Mouse (Mus musculus): ENCODE results near the gene Hunk. TPM values are rescaled to one million over a fixed set of nuclear protein-coding genes. Genes with fewer than 3 reads are reported as not detected.

The Hunk gene
- polyA plus RNA-seq (2015; fragmentation: Nextera tagmentation; extraction: Ambion mirVana): 1.8 and 1.9 TPM in 2 replicates

DNA sequence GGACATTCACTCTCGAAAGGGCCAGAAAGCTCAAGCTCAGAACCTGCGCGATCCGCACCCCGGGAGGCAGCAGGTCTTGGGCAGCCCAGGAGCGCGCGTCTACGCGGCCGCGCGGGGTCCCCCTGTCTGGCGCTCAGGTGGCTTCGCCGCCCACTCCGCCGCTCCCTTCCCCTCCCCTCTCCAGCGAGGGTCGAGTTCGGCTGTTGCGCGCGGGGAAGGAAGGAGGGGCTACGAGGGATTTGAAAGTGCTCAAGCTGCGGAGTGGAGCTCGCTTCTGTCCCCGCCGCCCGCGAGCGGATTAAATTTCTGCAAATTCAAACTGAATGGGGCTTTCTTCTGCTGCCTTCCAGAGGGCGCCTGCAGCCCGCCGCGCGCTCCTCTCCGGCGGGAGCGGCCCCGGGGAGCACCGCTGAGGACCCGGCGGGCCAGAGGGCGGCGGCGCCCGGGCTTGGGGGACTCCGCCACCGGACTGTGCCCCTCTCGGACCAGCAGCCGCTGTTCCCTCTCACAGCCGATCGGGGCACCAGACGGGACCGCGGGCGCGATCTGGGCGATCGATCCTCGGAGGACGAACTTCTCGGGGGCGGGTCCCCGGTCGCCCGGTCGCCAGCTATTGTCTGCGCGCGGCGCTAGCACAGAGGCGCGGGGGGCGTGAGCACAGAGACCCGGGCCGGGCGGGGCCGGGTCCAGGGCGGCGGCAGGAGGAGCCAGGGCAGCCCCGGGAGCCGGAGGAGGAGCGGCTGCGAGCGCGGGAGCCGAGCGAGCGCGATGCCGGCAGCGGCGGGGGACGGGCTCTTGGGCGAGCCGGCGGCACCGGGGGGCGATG is at the start of gene Hunk:
Gene Hunk, plus strand, starts transcription at position 326 of the 826 bp plus-strand sequence.
- H3K4me1 ChIP-seq (replicated peaks; ENCODE audit: control insufficient read depth, insufficient read depth): 0 out of 2 replicates have a peak, but pooled peaks cover 3% of the 10 kb centered on the region

DNA sequence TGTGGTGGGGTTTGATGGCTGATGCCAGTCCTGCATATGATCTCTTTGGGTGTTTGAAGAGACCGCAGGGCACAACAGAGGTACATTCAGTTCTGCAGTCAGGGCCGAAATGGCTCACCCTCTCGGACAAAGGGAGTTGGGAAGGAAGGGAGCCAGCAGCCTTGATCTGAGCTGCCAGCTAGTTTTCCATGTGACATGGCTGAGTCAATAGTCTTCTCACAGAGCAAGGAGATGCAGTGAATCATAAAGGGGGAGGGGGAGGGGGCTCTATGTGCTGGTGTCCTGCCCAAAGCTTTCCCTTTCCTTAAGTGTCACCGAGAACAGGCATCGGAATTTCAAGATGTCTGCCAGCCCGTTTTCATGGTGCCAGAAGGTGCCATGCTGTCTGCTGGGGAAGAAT is 46.8 kb upstream of the Hunk start:
- TF ChIP-seq EP300 (optimal IDR thresholded peaks at IDR 0.05) (no peak), CTCF (IDR thresholded peaks at IDR 0.05; ENCODE audit: low read depth) (no peak)
- DNase-seq (ENCODE audit: low spot score) (no peak), ATAC-seq (ENCODE audit: low FRiP score, low TSS enrichment) (no peak)
- Histone ChIP-seq H3K9ac (ENCODE audit: low read length) (no peak overlapping the region), H3K4me1 (replicated peaks; ENCODE audit: control insufficient read depth, insufficient read depth) (no peaks in the 10 kb centered on the region), H3K4me2 (replicated peaks; ENCODE audit: low read depth) (no peak overlapping the region), H3K4me3 (ENCODE audit: low read depth, low read length) (no peak overlapping the region), H3K9me3 (ENCODE audit: control insufficient read depth, low read length) (no peaks in the 10 kb centered on the region), H3K27me3 (ENCODE audit: control insufficient read depth, insufficient read depth, low read length) (no peaks in the 10 kb centered on the region), H3K27ac (replicated peaks) (no peak overlapping the region), H3K36me3 (ENCODE audit: control insufficient read depth, insufficient read depth, low read length) (no peaks in the 10 kb centered on the region)
- whole genome bisulfite sequencing: 84% methylated on average over 6 of the region's 6 CpGs

More for the DNA sequence above, at the start of gene Hunk:
- no peaks in the 10 kb centered on the region; the same call in 1 of the 2 replicates for H3K27me3 ChIP-seq (ENCODE audit: control insufficient read depth, insufficient read depth, low read length)
- peak; percentile 65 for DNase-seq (ENCODE audit: low spot score)
- TF ChIP-seq CTCF (IDR thresholded peaks at IDR 0.05; ENCODE audit: low read depth): no peak; the same call in 1 of the 2 replicates
- peak within 1 kb of the TSS; percentile 77 for H3K4me3 ChIP-seq (ENCODE audit: low read depth, low read length)
- no peaks in the 10 kb centered on the region for H3K9me3 ChIP-seq (ENCODE audit: control insufficient read depth, low read length)
- H3K9ac ChIP-seq (ENCODE audit: low read length): peak within 1 kb of the TSS; percentile 79
- ATAC-seq (ENCODE audit: low FRiP score, low TSS enrichment): peak; percentile 77
- H3K27ac ChIP-seq (replicated peaks): peak within 1 kb of the TSS; percentile 83
- H3K4me2 ChIP-seq (replicated peaks; ENCODE audit: low read depth): peak within 1 kb of the TSS; percentile 95
- H3K36me3 ChIP-seq (ENCODE audit: control insufficient read depth, insufficient read depth, low read length): no peaks in the 10 kb centered on the region
- WGBS: under 1% methylated on average over 86 of the region's 101 CpGs

- Histone ChIP-seq H3K4me1 (replicated peaks; ENCODE audit: control insufficient read depth, insufficient read depth) (no peaks in the 10 kb centered on the region), H3K4me2 (replicated peaks; ENCODE audit: low read depth) (no peak overlapping the region), H3K36me3 (ENCODE audit: control insufficient read depth, insufficient read depth, low read length) (no peaks in the 10 kb centered on the region), H3K4me3 (ENCODE audit: low read depth, low read length) (no peak overlapping the region), H3K9ac (ENCODE audit: low read length) (no peak overlapping the region), H3K27me3 (ENCODE audit: control insufficient read depth, insufficient read depth, low read length) (no peaks in the 10 kb centered on the region), H3K27ac (replicated peaks) (no peak overlapping the region), H3K9me3 (ENCODE audit: control insufficient read depth, low read length) (no peaks in the 10 kb centered on the region)
- WGBS: 92% methylated on average over 5 of the region's 5 CpGs
- ATAC-seq (ENCODE audit: low FRiP score, low TSS enrichment) (no peak), DNase-seq (ENCODE audit: low spot score) (no peak)
- no peak for TF ChIP-seq CTCF (IDR thresholded peaks at IDR 0.05; ENCODE audit: low read depth)
- TF ChIP-seq EP300 (optimal IDR thresholded peaks at IDR 0.05): no peak
Measured at GRCm38 (mm10) chr16:90341086-90341485, 44.7 kb upstream of the Hunk start.

DNA sequence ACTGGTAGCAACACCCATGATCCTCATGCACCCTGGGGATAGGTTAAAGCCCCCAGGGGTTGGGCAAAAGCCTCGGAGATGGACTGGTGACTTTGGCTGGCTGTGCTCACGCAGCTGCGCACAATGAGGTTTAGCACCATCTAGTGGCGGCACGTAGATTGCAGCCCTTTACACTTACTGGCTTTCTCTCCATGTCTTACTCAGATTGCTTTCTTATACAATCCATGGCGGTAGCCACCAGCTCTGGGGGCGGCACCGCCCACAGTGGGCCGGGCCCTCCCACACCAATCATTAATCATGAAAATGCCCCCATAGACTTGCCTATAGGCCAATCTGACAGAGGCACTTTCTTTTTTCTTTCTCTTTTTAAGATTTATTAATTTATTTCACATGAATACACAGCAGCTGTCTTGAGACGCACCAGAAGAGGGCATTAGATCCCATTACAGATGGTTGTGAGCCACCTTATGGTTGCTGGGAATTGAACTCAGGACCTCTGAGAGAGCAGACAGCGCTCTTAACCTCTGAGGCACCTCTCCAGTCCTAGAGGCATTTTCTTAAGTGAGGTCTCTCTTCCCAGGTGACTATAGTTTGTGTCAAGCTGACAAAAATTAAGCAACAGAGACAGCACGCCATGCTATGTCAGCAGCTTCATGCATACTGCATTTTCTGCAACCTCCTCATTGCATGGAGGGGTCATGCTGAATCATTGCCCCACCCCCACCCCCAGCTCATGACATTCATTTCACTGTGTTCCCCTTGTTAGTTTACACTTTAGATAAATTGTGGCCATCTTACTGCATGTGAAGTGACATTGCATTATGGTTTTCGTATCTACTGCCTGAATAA is 35.9 kb upstream of the Hunk start:
- ATAC-seq (ENCODE audit: low FRiP score, low TSS enrichment): peak; percentile 98
- Histone ChIP-seq H3K9me3 (ENCODE audit: control insufficient read depth, low read length) (no peaks in the 10 kb centered on the region), H3K4me3 (ENCODE audit: low read depth, low read length) (no peak overlapping the region), H3K27ac (replicated peaks) (no peak overlapping the region), H3K9ac (ENCODE audit: low read length) (no peak overlapping the region), H3K4me2 (replicated peaks; ENCODE audit: low read depth) (no peak overlapping the region), H3K27me3 (ENCODE audit: control insufficient read depth, insufficient read depth, low read length) (no peaks in the 10 kb centered on the region), H3K36me3 (ENCODE audit: control insufficient read depth, insufficient read depth, low read length) (no peaks in the 10 kb centered on the region), H3K4me1 (replicated peaks; ENCODE audit: control insufficient read depth, insufficient read depth) (no peaks in the 10 kb centered on the region)
- peak; percentile 59 for TF ChIP-seq CTCF (IDR thresholded peaks at IDR 0.05; ENCODE audit: low read depth)
- TF ChIP-seq EP300 (optimal IDR thresholded peaks at IDR 0.05): no peak
- 33% methylated on average over 11 of the region's 13 CpGs for WGBS
- DNase-seq (ENCODE audit: low spot score): peak; percentile 83

DNA sequence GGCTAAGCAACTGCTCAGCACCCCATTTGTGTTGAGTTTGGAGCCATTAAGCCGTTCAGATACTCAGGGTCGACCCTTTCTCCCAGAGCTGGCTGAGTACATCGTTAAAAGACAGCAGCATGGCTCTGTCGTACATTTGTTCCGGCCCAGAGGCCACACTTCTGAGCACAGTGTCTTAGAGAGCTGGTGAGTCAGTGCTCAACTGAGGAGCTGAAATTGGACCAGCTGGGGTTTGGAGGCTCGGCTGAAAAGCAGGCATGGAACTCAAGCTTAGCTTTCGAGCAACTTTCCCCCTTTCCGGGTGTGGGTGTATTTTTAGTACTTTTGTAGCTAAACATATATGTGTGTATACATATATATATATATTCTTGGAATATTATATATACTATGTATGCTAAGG is 34.1 kb upstream of the Hunk start:
- WGBS: 67% methylated on average over 8 of the region's 8 CpGs

More for the DNA sequence above, 34.1 kb upstream of the Hunk start:
- Histone ChIP-seq H3K27me3 (ENCODE audit: control insufficient read depth, insufficient read depth, low read length) (no peaks in the 10 kb centered on the region), H3K9ac (ENCODE audit: low read length) (no peak overlapping the region), H3K4me1 (replicated peaks; ENCODE audit: control insufficient read depth, insufficient read depth) (no peaks in the 10 kb centered on the region), H3K27ac (replicated peaks) (no peak overlapping the region), H3K4me2 (replicated peaks; ENCODE audit: low read depth) (no peak overlapping the region), H3K4me3 (ENCODE audit: low read depth, low read length) (no peak overlapping the region), H3K9me3 (ENCODE audit: control insufficient read depth, low read length) (no peaks in the 10 kb centered on the region), H3K36me3 (ENCODE audit: control insufficient read depth, insufficient read depth, low read length) (no peaks in the 10 kb centered on the region)
- ATAC-seq (ENCODE audit: low FRiP score, low TSS enrichment) (no peak), DNase-seq (ENCODE audit: low spot score) (no peak)
- TF ChIP-seq CTCF (IDR thresholded peaks at IDR 0.05; ENCODE audit: low read depth) (no peak), EP300 (optimal IDR thresholded peaks at IDR 0.05) (no peak)

All from stomach, postnatal 0 days (tissue).